Mouse (Mus musculus): ENCODE data around the gene Lsmem1. TPM values are rescaled to one million over a fixed set of nuclear protein-coding genes. Genes with fewer than 3 reads are reported as not detected.
"Not testable (repeated sequence)": the region's sequence is repeated elsewhere in the genome, so short reads cannot be mapped to it uniquely, and the experiment has no call there.

Lsmem1 gene
- polyA plus RNA-seq, 1 experiment from 2014 or later: 0.08 TPM

- H3K4me3 ChIP-seq (ENCODE audit: low read depth, low read length): no peak overlapping the region
- H3K27ac ChIP-seq (ENCODE audit: low read depth, low read length): no peak overlapping the region
- no peak overlapping the region for H3K4me2 ChIP-seq (replicated peaks; ENCODE audit: low read depth, low read length)
- no peaks in the 10 kb centered on the region for H3K9me3 ChIP-seq (ENCODE audit: control insufficient read depth, low read length)
- DNase-seq (ENCODE audit: low spot score) (peak; percentile 75), ATAC-seq (ENCODE audit: low FRiP score) (0 out of 2 replicates have a peak, but pooled peaks have one; percentile 25)
- WGBS: 51% methylated on average over 7 of the region's 7 CpGs
- peaks cover 5% of the 10 kb centered on the region; the same call in 1 of the 2 replicates for H3K36me3 ChIP-seq (ENCODE audit: control insufficient read depth, insufficient read depth, low read length)
- no peaks in the 10 kb centered on the region for H3K4me1 ChIP-seq (replicated peaks; ENCODE audit: control insufficient read depth, insufficient read depth, low read length)
- H3K27me3 ChIP-seq (ENCODE audit: control insufficient read depth, insufficient read depth, low read length): no peaks in the 10 kb centered on the region
- H3K9ac ChIP-seq (ENCODE audit: low read depth, low read length): no peak overlapping the region
Measured at GRCm38 (mm10) chr12:40199795-40200402, 609 bp upstream of the Lsmem1 start.

- 89% methylated on average over 9 of the region's 9 CpGs for WGBS
- Histone ChIP-seq H3K4me2 (replicated peaks; ENCODE audit: low read depth, low read length) (no peak overlapping the region), H3K4me1 (replicated peaks; ENCODE audit: control insufficient read depth, insufficient read depth, low read length) (no peaks in the 10 kb centered on the region), H3K9me3 (ENCODE audit: control insufficient read depth, low read length) (no peaks in the 10 kb centered on the region), H3K9ac (ENCODE audit: low read depth, low read length) (no peak overlapping the region), H3K27ac (ENCODE audit: low read depth, low read length) (no peak overlapping the region), H3K27me3 (ENCODE audit: control insufficient read depth, insufficient read depth, low read length) (no peaks in the 10 kb centered on the region), H3K4me3 (ENCODE audit: low read depth, low read length) (no peak overlapping the region), H3K36me3 (ENCODE audit: control insufficient read depth, insufficient read depth, low read length) (0 out of 2 replicates have a peak, but pooled peaks cover 2% of the 10 kb centered on the region)
- no peak for ATAC-seq (ENCODE audit: low FRiP score)
- no peak for DNase-seq (ENCODE audit: low spot score)
Measured at GRCm38 (mm10) chr12:40198427-40198826, 863 bp downstream of the Lsmem1 start.

DNA sequence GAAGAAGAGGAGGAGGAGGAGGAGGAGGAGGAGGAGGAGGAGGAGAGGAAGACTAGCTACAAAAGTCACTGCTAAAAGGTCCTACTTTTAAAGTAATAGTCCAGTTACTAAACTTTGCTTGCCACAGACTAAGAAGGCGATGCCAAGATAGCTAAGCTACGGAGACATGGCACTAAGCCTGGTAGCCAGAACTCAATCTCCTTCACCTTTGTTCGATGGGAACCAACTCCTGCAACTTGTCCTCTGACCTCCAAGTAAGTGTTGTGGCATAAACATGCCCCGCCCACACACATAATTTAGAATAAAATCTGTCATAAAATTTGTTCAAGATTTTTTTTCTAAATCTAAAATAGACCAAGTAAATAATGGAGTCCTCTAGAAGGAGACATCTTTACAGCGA, 1.3 kb downstream of the Lsmem1 start:
- 0 out of 2 replicates have a peak, but pooled peaks cover 2% of the 10 kb centered on the region for H3K36me3 ChIP-seq (ENCODE audit: control insufficient read depth, insufficient read depth, low read length)
- 86% methylated on average over 5 of the region's 5 CpGs for WGBS

GRCm38 (mm10) chr12:40197511-40197910, 1.8 kb downstream of the Lsmem1 start:
- Histone ChIP-seq H3K4me3 (ENCODE audit: low read depth, low read length) (no peak overlapping the region), H3K36me3 (ENCODE audit: control insufficient read depth, insufficient read depth, low read length) (0 out of 2 replicates have a peak, but pooled peaks cover 2% of the 10 kb centered on the region), H3K9me3 (ENCODE audit: control insufficient read depth, low read length) (no peaks in the 10 kb centered on the region), H3K27me3 (ENCODE audit: control insufficient read depth, insufficient read depth, low read length) (no peaks in the 10 kb centered on the region), H3K27ac (ENCODE audit: low read depth, low read length) (no peak overlapping the region), H3K9ac (ENCODE audit: low read depth, low read length) (no peak overlapping the region), H3K4me1 (replicated peaks; ENCODE audit: control insufficient read depth, insufficient read depth, low read length) (no peaks in the 10 kb centered on the region), H3K4me2 (replicated peaks; ENCODE audit: low read depth, low read length) (no peak overlapping the region)
- DNase-seq (ENCODE audit: low spot score) (no peak), ATAC-seq (ENCODE audit: low FRiP score) (no peak)

More for the DNA sequence above, 1.3 kb downstream of the Lsmem1 start:
- Histone ChIP-seq H3K9ac (ENCODE audit: low read depth, low read length) (no peak overlapping the region), H3K27ac (ENCODE audit: low read depth, low read length) (no peak overlapping the region), H3K4me3 (ENCODE audit: low read depth, low read length) (no peak overlapping the region), H3K9me3 (ENCODE audit: control insufficient read depth, low read length) (no peaks in the 10 kb centered on the region), H3K27me3 (ENCODE audit: control insufficient read depth, insufficient read depth, low read length) (no peaks in the 10 kb centered on the region), H3K4me2 (replicated peaks; ENCODE audit: low read depth, low read length) (no peak overlapping the region), H3K4me1 (replicated peaks; ENCODE audit: control insufficient read depth, insufficient read depth, low read length) (no peaks in the 10 kb centered on the region)
- ATAC-seq (ENCODE audit: low FRiP score) (no peak), DNase-seq (ENCODE audit: low spot score) (no peak)

DNA sequence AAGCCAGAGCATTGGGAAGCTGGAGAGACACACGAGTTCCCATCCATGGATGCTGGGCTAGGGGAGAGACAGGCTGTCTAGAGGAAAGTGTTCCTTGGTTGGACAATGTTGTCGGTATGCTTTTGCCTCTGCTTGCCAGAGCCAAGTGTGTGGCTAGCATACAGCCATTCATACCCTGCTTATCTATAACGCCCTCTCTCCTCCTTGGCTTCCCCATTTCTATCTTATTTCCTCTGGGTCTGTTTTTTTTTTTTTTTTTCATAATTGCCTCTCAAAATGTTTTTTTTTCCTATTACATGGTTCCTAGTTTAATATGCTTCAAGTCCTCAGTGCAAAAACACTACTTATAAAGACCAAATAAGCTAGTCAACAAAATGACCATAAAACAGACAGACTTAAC, 13.8 kb downstream of the Lsmem1 start:
- Histone ChIP-seq H3K4me2 (replicated peaks; ENCODE audit: low read depth, low read length) (no peak overlapping the region), H3K4me3 (ENCODE audit: low read depth, low read length) (no peak overlapping the region), H3K9me3 (ENCODE audit: control insufficient read depth, low read length) (no peaks in the 10 kb centered on the region), H3K36me3 (ENCODE audit: control insufficient read depth, insufficient read depth, low read length) (no peaks in the 10 kb centered on the region), H3K27ac (ENCODE audit: low read depth, low read length) (no peak overlapping the region), H3K9ac (ENCODE audit: low read depth, low read length) (no peak overlapping the region), H3K27me3 (ENCODE audit: control insufficient read depth, insufficient read depth, low read length) (no peaks in the 10 kb centered on the region), H3K4me1 (replicated peaks; ENCODE audit: control insufficient read depth, insufficient read depth, low read length) (no peaks in the 10 kb centered on the region)
- ATAC-seq (ENCODE audit: low FRiP score): no peak
- WGBS: 92% methylated on average over 3 of the region's 3 CpGs
- DNase-seq (ENCODE audit: low spot score): no peak

DNA sequence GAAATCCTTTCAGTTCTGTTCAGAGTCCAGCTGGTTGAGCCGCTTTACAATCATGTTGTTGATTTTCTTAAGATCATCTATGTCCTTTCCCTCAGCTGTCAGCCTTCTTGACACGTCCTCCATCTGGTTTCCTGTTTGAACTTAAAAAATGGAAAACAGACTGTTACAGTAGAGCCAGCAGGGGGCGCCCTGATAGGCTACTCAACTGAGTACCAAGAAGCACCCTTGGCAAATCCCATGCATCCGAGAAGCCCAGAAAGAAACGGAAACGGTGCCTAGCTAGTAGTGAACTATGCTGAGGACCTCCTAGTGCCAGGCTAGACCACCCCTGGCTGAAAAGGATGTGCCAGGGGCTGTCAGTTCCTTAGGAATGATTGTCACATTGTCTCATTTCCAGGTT, 22.2 kb downstream of the Lsmem1 start:
- Histone ChIP-seq H3K9ac (ENCODE audit: low read depth, low read length) (no peak overlapping the region), H3K4me3 (ENCODE audit: low read depth, low read length) (no peak overlapping the region), H3K36me3 (ENCODE audit: control insufficient read depth, insufficient read depth, low read length) (no peaks in the 10 kb centered on the region), H3K9me3 (ENCODE audit: control insufficient read depth, low read length) (no peaks in the 10 kb centered on the region), H3K4me2 (replicated peaks; ENCODE audit: low read depth, low read length) (no peak overlapping the region), H3K27me3 (ENCODE audit: control insufficient read depth, insufficient read depth, low read length) (no peaks in the 10 kb centered on the region), H3K27ac (ENCODE audit: low read depth, low read length) (no peak overlapping the region), H3K4me1 (replicated peaks; ENCODE audit: control insufficient read depth, insufficient read depth, low read length) (no peaks in the 10 kb centered on the region)
- WGBS: 71% methylated on average over 6 of the region's 6 CpGs
- DNase-seq (ENCODE audit: low spot score) (peak; percentile 19), ATAC-seq (ENCODE audit: low FRiP score) (no peak)

- 80% methylated on average over 2 of the region's 2 CpGs for WGBS
- no peaks in the 10 kb centered on the region for H3K27me3 ChIP-seq (ENCODE audit: control insufficient read depth, insufficient read depth, low read length)
- H3K4me3 ChIP-seq (ENCODE audit: low read depth, low read length): no peak overlapping the region
- no peak for DNase-seq (ENCODE audit: low spot score)
- H3K4me1 ChIP-seq (replicated peaks; ENCODE audit: control insufficient read depth, insufficient read depth, low read length): no peaks in the 10 kb centered on the region
- no peaks in the 10 kb centered on the region for H3K36me3 ChIP-seq (ENCODE audit: control insufficient read depth, insufficient read depth, low read length)
- no peak for ATAC-seq (ENCODE audit: low FRiP score)
- H3K27ac ChIP-seq (ENCODE audit: low read depth, low read length): no peak overlapping the region
- no peak overlapping the region for H3K9ac ChIP-seq (ENCODE audit: low read depth, low read length)
- H3K9me3 ChIP-seq (ENCODE audit: control insufficient read depth, low read length): no peaks in the 10 kb centered on the region
- H3K4me2 ChIP-seq (replicated peaks; ENCODE audit: low read depth, low read length): no peak overlapping the region
Measured at GRCm38 (mm10) chr12:40176158-40176557, 23.1 kb downstream of the Lsmem1 start.

GRCm38 (mm10) chr12:40175171-40175570, 24.1 kb downstream of the Lsmem1 start:
- H3K36me3 ChIP-seq (ENCODE audit: control insufficient read depth, insufficient read depth, low read length); H3K4me3 ChIP-seq (ENCODE audit: low read depth, low read length); ATAC-seq (ENCODE audit: low FRiP score); H3K4me2 ChIP-seq (replicated peaks; ENCODE audit: low read depth, low read length); H3K27me3 ChIP-seq (ENCODE audit: control insufficient read depth, insufficient read depth, low read length); H3K9ac ChIP-seq (ENCODE audit: low read depth, low read length); H3K4me1 ChIP-seq (replicated peaks; ENCODE audit: control insufficient read depth, insufficient read depth, low read length); H3K27ac ChIP-seq (ENCODE audit: low read depth, low read length); DNase-seq (ENCODE audit: low spot score); H3K9me3 ChIP-seq (ENCODE audit: control insufficient read depth, low read length): not testable (repeated sequence)
- WGBS: 71% methylated on average over 1 of the region's 1 CpGs

GRCm38 (mm10) chr12:40171637-40172036, 27.7 kb downstream of the Lsmem1 start:
- H3K9ac ChIP-seq (ENCODE audit: low read depth, low read length): no peak overlapping the region
- DNase-seq (ENCODE audit: low spot score) (no peak), ATAC-seq (ENCODE audit: low FRiP score) (no peak)
- no peaks in the 10 kb centered on the region for H3K4me1 ChIP-seq (replicated peaks; ENCODE audit: control insufficient read depth, insufficient read depth, low read length)
- 90% methylated on average over 2 of the region's 2 CpGs for WGBS
- H3K4me3 ChIP-seq (ENCODE audit: low read depth, low read length): no peak overlapping the region
- no peaks in the 10 kb centered on the region for H3K27me3 ChIP-seq (ENCODE audit: control insufficient read depth, insufficient read depth, low read length)
- H3K4me2 ChIP-seq (replicated peaks; ENCODE audit: low read depth, low read length): no peak overlapping the region
- H3K9me3 ChIP-seq (ENCODE audit: control insufficient read depth, low read length): no peaks in the 10 kb centered on the region
- H3K36me3 ChIP-seq (ENCODE audit: control insufficient read depth, insufficient read depth, low read length): no peaks in the 10 kb centered on the region
- no peak overlapping the region for H3K27ac ChIP-seq (ENCODE audit: low read depth, low read length)

All from hindbrain, embryonic 11.5 days (tissue).